Mouse (Mus musculus): ENCODE results near the gene Igsf9.

DNA sequence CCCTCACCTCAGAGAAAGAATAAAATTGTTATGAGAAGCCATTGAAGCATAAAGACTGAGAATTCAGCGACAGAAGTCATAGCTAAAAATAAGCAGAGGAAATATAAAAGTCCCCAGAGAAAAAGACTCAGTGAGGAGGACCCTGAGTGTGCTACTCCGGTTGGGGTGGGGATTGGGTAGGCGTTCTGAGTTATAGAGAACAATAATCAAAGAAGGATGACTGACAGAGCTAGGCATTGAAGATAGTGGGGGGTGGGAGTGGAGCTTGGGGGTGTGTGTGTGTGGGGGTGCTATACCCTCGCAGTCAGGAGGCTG is 47.8 kb upstream of the Igsf9 start:
- TF ChIP-seq CTCF (IDR thresholded peaks at IDR 0.05; ENCODE audit: control insufficient read depth, insufficient read depth, insufficient read length) (no peak), USF1 (IDR thresholded peaks at IDR 0.05; ENCODE audit: low read depth) (no peak), MAX (IDR thresholded peaks at IDR 0.05) (no peak), MYOG (IDR thresholded peaks at IDR 0.05; ENCODE audit: control insufficient read depth, extremely low read depth, insufficient read length) (no peak), MYOD1 (IDR thresholded peaks at IDR 0.05; ENCODE audit: control insufficient read depth, insufficient read length, low read depth) (no peak), CEBPB (IDR thresholded peaks at IDR 0.05; ENCODE audit: low read depth) (no peak), FOSL1 (IDR thresholded peaks at IDR 0.05; ENCODE audit: insufficient read depth, low read length, poor library complexity, severe bottlenecking) (no peak)

All from C2C12 (cell line).